10 mouse cellular contexts compared by ENCODE assay signal in the genomic region with DNA sequence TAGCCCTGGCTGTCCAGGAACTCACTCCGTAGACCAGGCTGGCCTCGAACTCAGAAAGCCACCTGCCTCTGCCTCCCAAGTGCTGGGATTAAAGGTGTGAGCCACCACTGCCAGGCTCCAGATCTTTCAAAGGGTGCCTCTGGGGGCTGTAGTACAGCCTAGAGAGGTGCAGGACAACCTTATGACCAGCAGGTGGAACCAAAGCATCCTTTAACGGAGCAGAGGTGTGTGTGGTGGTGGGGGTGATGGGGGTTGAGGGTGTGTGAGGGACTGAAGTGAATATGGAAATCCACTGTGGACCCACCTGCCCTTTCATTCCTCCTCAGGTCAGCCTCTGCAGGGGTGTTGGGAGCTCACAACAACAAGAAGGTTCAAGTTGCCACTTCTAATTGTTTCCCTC. TPM values are rescaled to one million over a fixed set of nuclear protein-coding genes. Genes with fewer than 3 reads are reported as not detected.
DNase-seq lines count a peak whose midpoint lies in the region; ATAC-seq and TF ChIP-seq lines count a peak whose summit lies in the region.
"Had no signal": no experiment of that assay in that cellular context is flagged by ENCODE, and none has a peak within 500 bp of the region (broad histone marks: within the 10 kb centered on the region; RNA-seq: fewer than 3 reads in every experiment).

No protein-coding gene starts in this region.

- no peaks in the 10 kb centered on the region for H3K27me3 ChIP-seq in heart, embryonic 16.5 days (ENCODE audit: control insufficient read depth, insufficient read depth, low read length)
- H3K27me3 ChIP-seq in E14TG2a.4 (ENCODE audit: insufficient read depth, low read length): peaks cover 35% of the 10 kb centered on the region
- H3K27me3 ChIP-seq in forebrain, embryonic 15.5 days: no peaks in the 10 kb centered on the region
- H3K27me3 ChIP-seq: hindbrain, embryonic 15.5 days had no signal

- ATAC-seq in heart, embryonic 16.5 days (replicated peaks; ENCODE audit: extremely low read depth, insufficient read depth, low FRiP score): 0 out of 2 replicates have a peak, but pooled peaks have one; percentile 33
- peak; percentile 72 for ATAC-seq in erythroblast, adult 5-6 weeks (replicated peaks; ENCODE audit: low FRiP score, poor library complexity, severe bottlenecking)
- no peak for ATAC-seq in forebrain, embryonic 15.5 days (replicated peaks)

- H3K4me3 ChIP-seq in heart, embryonic 16.5 days (ENCODE audit: low read length): no peak overlapping the region
- no peak overlapping the region for H3K4me3 ChIP-seq in E14TG2a.4 (replicated peaks; ENCODE audit: low read length)
- no peak overlapping the region for H3K4me3 ChIP-seq in forebrain, embryonic 15.5 days
- H3K4me3 ChIP-seq: hindbrain, embryonic 15.5 days had no signal

- no peak for DNase-seq in heart, adult 9 months (ENCODE audit: low spot score in 2 of 2)
- peak; percentile 52 for DNase-seq in naive thymus-derived CD4-positive, alpha-beta T cell, adult 2 months (ENCODE audit: low read depth)
- DNase-seq in testis, postnatal 14 days (ENCODE audit: low spot score): no peak
- no peak for DNase-seq in gastrocnemius, postnatal 25 days

- no peaks in the 10 kb centered on the region for H3K9me3 ChIP-seq in heart, embryonic 16.5 days (replicated peaks; ENCODE audit: control insufficient read depth, low read length)
- no peaks in the 10 kb centered on the region; the same call in 1 of the 2 replicates for H3K9me3 ChIP-seq in E14TG2a.4 (ENCODE audit: low read length)
- no peaks in the 10 kb centered on the region for H3K9me3 ChIP-seq in forebrain, embryonic 15.5 days
- H3K9me3 ChIP-seq: hindbrain, embryonic 15.5 days had no signal

- no peaks in the 10 kb centered on the region for H3K36me3 ChIP-seq in heart, embryonic 16.5 days (ENCODE audit: control insufficient read depth, insufficient read depth)
- no peaks in the 10 kb centered on the region for H3K36me3 ChIP-seq in E14TG2a.4 (ENCODE audit: insufficient read depth, low read length)
- no peaks in the 10 kb centered on the region for H3K36me3 ChIP-seq in forebrain, embryonic 15.5 days
- H3K36me3 ChIP-seq: hindbrain, embryonic 15.5 days had no signal

- H3K4me2 ChIP-seq in heart, embryonic 16.5 days (ENCODE audit: low read depth, low read length): no peak overlapping the region
- H3K4me2 ChIP-seq in forebrain, embryonic 15.5 days (replicated peaks): no peak overlapping the region
- H3K4me2 ChIP-seq: hindbrain, embryonic 15.5 days had no signal

- H3K27ac ChIP-seq in heart, embryonic 16.5 days (ENCODE audit: low read length): no peak overlapping the region
- H3K27ac ChIP-seq in forebrain, embryonic 15.5 days (replicated peaks): no peak overlapping the region
- H3K27ac ChIP-seq: hindbrain, embryonic 15.5 days had no signal

- WGBS in heart, embryonic 16.5 days: 56% methylated on average over 3 of the region's 3 CpGs
- 71% methylated on average over 3 of the region's 3 CpGs for WGBS in forebrain, embryonic 15.5 days

- H3K4me1 ChIP-seq in heart, embryonic 16.5 days (ENCODE audit: control insufficient read depth, insufficient read depth, low read length): peaks cover 3% of the 10 kb centered on the region
- H3K4me1 ChIP-seq in E14TG2a.4 (replicated peaks; ENCODE audit: low read depth, low read length): peaks cover 29% of the 10 kb centered on the region
- H3K4me1 ChIP-seq in forebrain, embryonic 15.5 days: peaks cover 6% of the 10 kb centered on the region

- no peak overlapping the region for H3K9ac ChIP-seq in heart, embryonic 16.5 days (ENCODE audit: low read length)
- no peak overlapping the region for H3K9ac ChIP-seq in forebrain, embryonic 15.5 days (replicated peaks)
- H3K9ac ChIP-seq: hindbrain, embryonic 15.5 days had no signal

- TF ChIP-seq CTCF in E14TG2a.4 (conservative IDR thresholded peaks at IDR 0.05; ENCODE audit: low read length): peak; percentile 54

RNA-seq across cellular contexts. Expression of a gene that starts 4.6 kb away (rescaled TPM):
- 4.4 TPM in 1 of 2 replicates, not detected in the other for polyA plus RNA-seq in heart, embryonic 16.5 days (2015; fragmentation: Nextera tagmentation; extraction: Ambion mirVana)
- total RNA-seq in erythroblast, adult 5-6 weeks (2015; ENCODE audit: low replicate concordance): not detected in 2 replicates
- 4.7 TPM in 1 of 2 replicates, not detected in the other for total RNA-seq in erythroblast, adult 5-6 weeks (2017; ENCODE audit: low replicate concordance)
- total RNA-seq in gastrocnemius, postnatal 25 days (2021): 1 to 10 TPM in 1 of 2 experiments, not detected in 1; 5.6 TPM
- polyA plus RNA-seq in forebrain, embryonic 15.5 days (2015; fragmentation: Nextera tagmentation; extraction: Ambion mirVana): 4.6 and 4.7 TPM in 2 replicates
- polyA plus RNA-seq: hindbrain, embryonic 15.5 days; neural tube, embryonic 11.5 days had no signal

RNA-seq across cellular contexts. Expression of a gene that starts 4.8 kb away (rescaled TPM):
- 52.4 and 64.3 TPM in 2 replicates for polyA plus RNA-seq in heart, embryonic 16.5 days (2015; fragmentation: Nextera tagmentation; extraction: Ambion mirVana)
- 142 and 201 TPM in 2 replicates for total RNA-seq in erythroblast, adult 5-6 weeks (2015; ENCODE audit: low replicate concordance)
- total RNA-seq in erythroblast, adult 5-6 weeks (2017; ENCODE audit: low replicate concordance): 49.4 and 54.1 TPM in 2 replicates
- total RNA-seq in gastrocnemius, postnatal 25 days (2021): 10 to 100 TPM in 1 of 2 experiments, 1 to 10 TPM in 1; 7.9 to 32.4 TPM
- polyA plus RNA-seq in forebrain, embryonic 15.5 days (2015; fragmentation: Nextera tagmentation; extraction: Ambion mirVana): 25.5 and 25.7 TPM in 2 replicates

RNA-seq across cellular contexts. Expression of a gene that starts 23.5 kb away (rescaled TPM):
- 42.6 and 46.7 TPM in 2 replicates for polyA plus RNA-seq in heart, embryonic 16.5 days (2015; fragmentation: Nextera tagmentation; extraction: Ambion mirVana)
- 2.1 and 2.9 TPM in 2 replicates for total RNA-seq in erythroblast, adult 5-6 weeks (2015; ENCODE audit: low replicate concordance)
- 1.9 and 3.3 TPM in 2 replicates for total RNA-seq in erythroblast, adult 5-6 weeks (2017; ENCODE audit: low replicate concordance)
- total RNA-seq in gastrocnemius, postnatal 25 days (2021): 10 to 100 TPM; 16.6 TPM
- polyA plus RNA-seq in forebrain, embryonic 15.5 days (2015; fragmentation: Nextera tagmentation; extraction: Ambion mirVana): 48.8 and 49.1 TPM in 2 replicates

Comparison
In these comparisons a context has a peak if more than half of its experiments do, and no peak if none do; other contexts are left out.
1. RNA of a gene that starts 23.5 kb away (total RNA-seq): 16.6 TPM in gastrocnemius, postnatal 25 days; 1.9 to 3.3 TPM in erythroblast, adult 5-6 weeks; every median in the first group is over 4 times any median in the second.